Mouse (Mus musculus) forebrain, embryonic 14.5 days (tissue): ENCODE data around the gene D10Jhu81e. TPM values are rescaled to one million over a fixed set of nuclear protein-coding genes. Genes with fewer than 3 reads are reported as not detected.

Source experiments
- ATAC-seq: fragments of 200-750 bp; cut with Nextera tagmentation; 2 replicates; pipeline ENCODE4 v1.8.0; 2017; ENCODE audit warnings: mild to moderate bottlenecking, moderate library complexity
- DNase-seq: peaks from one replicate; pipeline ENCODE4 v3.0.0-alpha.2; 2015; ENCODE audit warnings: low spot score
- H3K27ac ChIP-seq: fragments of 300-500 bp; sonication (generic); 2 replicates; pipeline ENCODE4 v1.5.1; 2014; ENCODE audit warnings: low read depth, mild to moderate bottlenecking, control low read depth, low read length, moderate library complexity
- H3K27me3 ChIP-seq: fragments of 300-500 bp; sonication (generic); replicated peaks from 2 replicates; pipeline ENCODE4 v1.6.1; 2014; ENCODE audit warnings: low read length, control low read depth, mixed read lengths; ENCODE audit not compliant: control insufficient read depth, insufficient read depth
- H3K36me3 ChIP-seq: fragments of 300-500 bp; sonication (generic); 2 replicates; pipeline ENCODE4 v1.6.1; 2014; ENCODE audit warnings: low read length, control low read depth; ENCODE audit not compliant: control insufficient read depth, insufficient read depth
- H3K4me1 ChIP-seq: fragments of 300-500 bp; sonication (generic); 2 replicates; pipeline ENCODE4 v1.6.1; 2014; ENCODE audit warnings: antibody characterized with exemption, low read length, control low read depth; ENCODE audit not compliant: control insufficient read depth, insufficient read depth
- H3K4me2 ChIP-seq: fragments of 300-500 bp; sonication (generic); 2 replicates; pipeline ENCODE4 v1.6.1; 2014; ENCODE audit warnings: mild to moderate bottlenecking, control low read depth, low read length
- H3K4me3 ChIP-seq: fragments of 300-500 bp; sonication (generic); 2 replicates; pipeline ENCODE4 v1.5.1; 2014; ENCODE audit warnings: low read depth, low read length, control low read depth
- H3K9ac ChIP-seq: fragments of 300-500 bp; sonication (generic); 2 replicates; pipeline ENCODE4 v1.6.1; 2014; ENCODE audit warnings: mild to moderate bottlenecking, low read length, control low read depth, moderate library complexity
- H3K9me3 ChIP-seq: fragments of 300-500 bp; sonication (generic); replicated peaks from 2 replicates; pipeline ENCODE4 v1.6.1; 2016; ENCODE audit warnings: low read length, control low read depth, mixed read lengths; ENCODE audit not compliant: control insufficient read depth
- WGBS: fragments of 180-500 bp; shearing (Covaris S2); extraction: QIAGEN DNeasy Blood & Tissue Kit; methylation state at CpG from one replicate; pipeline ENCODE4 v1.1.7; 2014; 5-methylcytosine and 5-hydroxymethylcytosine counted together
- polyA plus RNA-seq: library from polyadenylated mRNA; unstranded; fragments of >200 nt; fragmentation: Nextera tagmentation; extraction: Ambion mirVana; gene quantifications from 2 replicates; pipeline ENCODE4 v1.2.1, GENCODE M21; 2014

Gene D10Jhu81e
- polyA plus RNA-seq, 1 experiment from 2014 or later, result 33.0 TPM

GRCm38 (mm10) chr10:78184531-78185380, 15.2 kb upstream of the D10Jhu81e start, which contains the start of gene Pwp2:
Gene Pwp2 (minus strand): TSS chr10:78185149.
- peak within 1 kb of the TSS; percentile 71 for H3K4me3 ChIP-seq
- 2% methylated on average over 47 of the region's 47 CpGs for WGBS
- peak; percentile 97 for DNase-seq
- H3K4me1 ChIP-seq, result peaks cover 10% of the 10 kb centered on the region; the same call in 1 of the 2 replicates
- H3K36me3 ChIP-seq, result peaks cover 65% of the 10 kb centered on the region
- H3K9me3 ChIP-seq, result no peaks in the 10 kb centered on the region
- H3K9ac ChIP-seq, result peak within 1 kb of the TSS; percentile 64
- H3K4me2 ChIP-seq, result peak within 1 kb of the TSS; percentile 96
- no peaks in the 10 kb centered on the region for H3K27me3 ChIP-seq
- peak; percentile 98 for ATAC-seq
- H3K27ac ChIP-seq, result peak within 1 kb of the TSS; percentile 4; the same call in 1 of the 2 replicates

GRCm38 (mm10) chr10:78183577-78183976, 14.0 kb upstream of the D10Jhu81e start:
- no peak for ATAC-seq
- no peak for DNase-seq
- H3K9me3 ChIP-seq, result no peaks in the 10 kb centered on the region
- 91% methylated on average over 3 of the region's 3 CpGs for WGBS
- H3K4me2 ChIP-seq, result no peak overlapping the region; the same call in 1 of the 2 replicates
- no peak overlapping the region for H3K27ac ChIP-seq
- peaks cover 10% of the 10 kb centered on the region; the same call in 1 of the 2 replicates for H3K4me1 ChIP-seq
- H3K9ac ChIP-seq, result no peak overlapping the region
- H3K27me3 ChIP-seq, result no peaks in the 10 kb centered on the region
- H3K4me3 ChIP-seq, result no peak overlapping the region
- H3K36me3 ChIP-seq, result peaks cover 65% of the 10 kb centered on the region

- Histone ChIP-seq H3K4me1 (peaks cover 10% of the 10 kb centered on the region; the same call in 1 of the 2 replicates), H3K4me2 (no peak overlapping the region), H3K4me3 (no peak overlapping the region), H3K27me3 (no peaks in the 10 kb centered on the region), H3K27ac (no peak overlapping the region), H3K36me3 (peaks cover 65% of the 10 kb centered on the region), H3K9me3 (no peaks in the 10 kb centered on the region), H3K9ac (no peak overlapping the region)
- 95% methylated on average over 17 of the region's 17 CpGs for WGBS
- ATAC-seq, result no peak
- no peak for DNase-seq
Measured at GRCm38 (mm10) chr10:78182321-78182720, 12.7 kb upstream of the D10Jhu81e start.

- 86% methylated on average over 5 of the region's 5 CpGs for WGBS
- no peak overlapping the region for H3K4me3 ChIP-seq
- no peak for DNase-seq
Measured at GRCm38 (mm10) chr10:78174474-78174873, 4.9 kb upstream of the D10Jhu81e start.

DNA sequence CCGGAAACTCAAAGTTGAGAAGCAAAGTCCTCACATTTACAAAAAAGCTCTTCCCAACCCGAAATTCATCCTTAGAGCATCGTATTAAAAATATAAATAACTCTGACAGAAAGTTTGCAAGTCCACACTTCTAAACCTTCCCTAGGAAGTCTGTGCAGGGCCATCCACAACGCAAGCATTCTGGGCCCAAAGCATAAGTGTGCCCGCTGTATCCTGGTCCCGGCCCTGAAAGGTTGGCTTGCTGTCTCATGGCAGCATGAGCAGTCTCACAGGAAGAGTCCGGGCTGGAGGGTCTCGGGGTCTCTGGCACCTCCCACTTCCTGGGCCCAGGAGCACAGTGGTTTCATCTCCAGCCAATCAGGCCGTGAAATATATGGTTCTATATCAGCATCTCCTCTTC, 2.0 kb upstream of the D10Jhu81e start:
- WGBS, result 95% methylated on average over 9 of the region's 9 CpGs
- ATAC-seq (no peak), DNase-seq (no peak)
- Histone ChIP-seq H3K4me3 (no peak overlapping the region), H3K4me1 (peaks cover 5% of the 10 kb centered on the region; the same call in 1 of the 2 replicates), H3K4me2 (no peak overlapping the region), H3K27ac (no peak overlapping the region), H3K9me3 (no peaks in the 10 kb centered on the region), H3K9ac (no peak overlapping the region), H3K27me3 (no peaks in the 10 kb centered on the region), H3K36me3 (peaks cover 69% of the 10 kb centered on the region)

More at GRCm38 (mm10) chr10:78174474-78174873, 4.9 kb upstream of the D10Jhu81e start:
- no peaks in the 10 kb centered on the region for H3K4me1 ChIP-seq
- H3K9ac ChIP-seq, result no peak overlapping the region
- H3K9me3 ChIP-seq, result no peaks in the 10 kb centered on the region
- peaks cover 87% of the 10 kb centered on the region for H3K36me3 ChIP-seq
- no peak overlapping the region for H3K4me2 ChIP-seq
- H3K27ac ChIP-seq, result no peak overlapping the region
- no peak for ATAC-seq
- no peaks in the 10 kb centered on the region for H3K27me3 ChIP-seq

GRCm38 (mm10) chr10:78171057-78171456, 1.5 kb upstream of the D10Jhu81e start:
- Histone ChIP-seq H3K9me3 (no peaks in the 10 kb centered on the region), H3K4me3 (no peak overlapping the region), H3K27me3 (no peaks in the 10 kb centered on the region), H3K4me1 (peaks cover 5% of the 10 kb centered on the region; the same call in 1 of the 2 replicates), H3K9ac (no peak overlapping the region), H3K36me3 (peaks cover 69% of the 10 kb centered on the region), H3K27ac (no peak overlapping the region), H3K4me2 (no peak overlapping the region)
- no peak for ATAC-seq
- DNase-seq, result no peak
- WGBS, result 94% methylated on average over 7 of the region's 7 CpGs

- DNase-seq (no peak), ATAC-seq (no peak)
- no peak overlapping the region for H3K27ac ChIP-seq
- no peaks in the 10 kb centered on the region for H3K9me3 ChIP-seq
- H3K9ac ChIP-seq, result no peak overlapping the region
- H3K27me3 ChIP-seq, result no peaks in the 10 kb centered on the region
- H3K4me3 ChIP-seq, result no peak overlapping the region
- 65% methylated on average over 2 of the region's 2 CpGs for WGBS
- H3K4me2 ChIP-seq, result peak overlapping the region; percentile 87
- peaks cover 5% of the 10 kb centered on the region; the same call in 1 of the 2 replicates for H3K4me1 ChIP-seq
- peaks cover 67% of the 10 kb centered on the region for H3K36me3 ChIP-seq
Measured at GRCm38 (mm10) chr10:78170445-78170844, 863 bp upstream of the D10Jhu81e start.

- peak overlapping the region; percentile 87 for H3K4me2 ChIP-seq
- peak overlapping the region; percentile 84 for H3K4me3 ChIP-seq
- H3K9me3 ChIP-seq, result no peaks in the 10 kb centered on the region
- ATAC-seq (no peak), DNase-seq (no peak)
- H3K4me1 ChIP-seq, result peaks cover 5% of the 10 kb centered on the region; the same call in 1 of the 2 replicates
- H3K9ac ChIP-seq, result peak overlapping the region; percentile 84
- no peaks in the 10 kb centered on the region for H3K27me3 ChIP-seq
- 90% methylated on average over 11 of the region's 11 CpGs for WGBS
- H3K36me3 ChIP-seq, result peaks cover 60% of the 10 kb centered on the region
- no peak overlapping the region for H3K27ac ChIP-seq
Measured at GRCm38 (mm10) chr10:78168792-78169191, 790 bp downstream of the D10Jhu81e start.

- Histone ChIP-seq H3K9ac (no peak overlapping the region), H3K9me3 (no peaks in the 10 kb centered on the region), H3K4me1 (peaks cover 5% of the 10 kb centered on the region; the same call in 1 of the 2 replicates), H3K36me3 (peaks cover 59% of the 10 kb centered on the region), H3K27me3 (no peaks in the 10 kb centered on the region), H3K4me3 (no peak overlapping the region), H3K4me2 (no peak overlapping the region), H3K27ac (no peak overlapping the region)
- DNase-seq (no peak), ATAC-seq (no peak)
Measured at GRCm38 (mm10) chr10:78167775-78168174, 1.8 kb downstream of the D10Jhu81e start.
